Mouse (Mus musculus) thymus, postnatal 14 days (tissue): Measurements from ENCODE around the gene Robo1.
A peak's percentile ranks its signal among the peaks of the same experiment; 100 is the strongest.

Experiments used
- DNase-seq: peaks from one replicate; pipeline ENCODE4 v3.0.0; 2021

Robo1 gene

DNA sequence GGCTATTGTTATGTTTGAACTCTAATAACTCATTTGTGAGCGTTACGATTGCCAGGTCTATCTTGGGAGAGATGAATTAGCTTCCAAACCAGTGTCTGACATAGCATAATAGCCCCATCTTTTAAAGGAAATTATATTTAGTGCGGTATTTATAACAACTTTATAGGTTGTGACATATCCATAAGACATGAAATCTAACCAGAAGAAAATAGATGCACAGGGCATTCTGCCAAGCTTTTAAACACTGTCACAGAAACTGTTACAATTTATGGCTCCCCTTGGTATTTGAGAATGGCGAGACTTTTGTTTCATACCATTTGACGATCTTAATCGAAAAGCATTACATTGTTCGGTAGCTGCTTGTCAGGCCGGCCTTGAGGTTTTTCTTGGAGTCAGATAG lies 632.7 kb downstream of the Robo1 start:
- no peak for DNase-seq

DNA sequence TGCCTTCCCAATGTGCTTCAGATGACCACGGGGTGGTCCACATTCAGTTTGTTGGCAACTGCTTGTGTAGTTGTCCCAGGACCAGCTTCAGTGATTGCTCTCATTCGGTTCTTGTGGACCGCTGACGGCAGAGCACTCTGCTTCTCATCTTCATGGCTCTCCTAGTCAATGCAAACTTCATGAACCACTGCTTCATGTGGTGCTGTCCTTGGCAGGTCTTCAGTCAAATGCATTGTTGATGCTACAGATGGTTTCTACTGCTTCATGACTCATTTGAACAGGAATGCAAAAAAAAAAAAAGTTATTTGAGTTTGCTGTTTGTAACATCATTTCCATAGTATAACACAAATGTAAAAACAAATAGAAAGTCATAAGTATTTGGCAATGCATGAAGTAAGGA lies 636.3 kb downstream of the Robo1 start:
- no peak for DNase-seq

DNA sequence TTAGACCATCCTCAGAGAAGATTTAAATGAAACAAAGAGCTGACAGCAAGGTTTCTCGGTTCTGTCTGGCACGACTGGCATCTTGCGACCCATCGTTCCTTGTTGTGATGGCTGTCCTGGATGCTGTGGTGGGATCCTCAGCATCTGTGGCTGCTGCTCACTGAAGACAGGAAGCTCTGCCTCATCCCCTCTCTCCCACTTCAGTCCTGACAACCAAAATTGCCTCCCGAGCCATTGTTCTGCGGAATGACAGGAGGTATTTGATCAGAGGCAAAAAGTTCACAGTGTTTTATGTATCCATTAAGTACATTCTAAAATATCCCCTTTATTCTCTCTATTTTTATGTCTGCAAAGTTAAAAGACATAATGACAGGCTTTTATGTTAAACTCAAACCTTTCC lies 643.9 kb downstream of the Robo1 start:
- DNase-seq: no peak

DNA sequence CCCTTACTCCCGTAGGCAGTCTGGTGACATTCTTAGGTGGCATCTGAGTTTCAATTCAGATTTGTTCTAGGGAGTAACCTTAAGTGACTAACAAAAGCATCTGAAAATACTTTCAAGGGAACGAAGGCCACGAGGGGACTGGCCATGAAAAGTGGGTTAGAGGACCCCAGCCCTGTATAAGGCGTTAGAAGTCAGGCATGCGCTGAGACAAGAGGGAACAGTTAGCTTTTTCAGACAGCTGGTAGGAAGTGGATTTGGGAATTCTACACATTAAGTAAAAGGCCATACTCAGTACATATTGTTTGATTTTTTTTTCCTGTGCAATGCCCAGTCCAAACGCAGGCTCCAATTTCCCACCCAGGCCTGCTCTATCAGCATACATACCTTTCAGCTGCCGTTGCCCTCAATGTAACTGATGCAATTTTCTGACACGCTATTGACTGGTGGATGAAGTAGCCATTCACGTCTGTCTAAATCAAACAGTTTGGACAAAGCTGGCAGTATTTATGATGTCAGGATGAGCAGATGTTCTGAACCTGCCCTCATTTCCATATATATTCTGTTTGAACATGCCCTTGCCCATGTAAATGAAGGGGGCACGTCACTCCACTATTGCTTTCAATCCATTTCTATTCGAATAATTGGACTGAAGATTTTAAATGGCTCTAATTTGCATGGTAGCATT lies 651.1 kb downstream of the Robo1 start:
- no peak for DNase-seq

DNA sequence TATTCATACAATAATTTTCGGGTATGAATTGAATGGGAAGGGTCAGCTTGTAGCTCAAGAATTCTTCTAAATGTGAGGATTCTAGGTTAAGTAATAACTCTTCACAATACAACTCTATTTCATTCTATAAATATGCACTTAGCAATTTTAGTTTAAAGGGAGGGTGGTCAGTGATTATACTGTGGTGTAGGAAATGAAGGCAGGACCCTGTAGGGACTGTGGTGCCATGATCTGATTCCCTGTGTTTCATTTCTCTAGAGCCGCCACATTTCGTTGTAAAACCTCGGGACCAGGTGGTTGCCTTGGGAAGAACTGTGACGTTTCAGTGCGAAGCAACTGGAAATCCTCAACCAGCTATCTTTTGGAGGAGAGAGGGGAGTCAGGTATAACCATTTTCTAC lies 651.7 kb downstream of the Robo1 start:
- no peak for DNase-seq

DNA sequence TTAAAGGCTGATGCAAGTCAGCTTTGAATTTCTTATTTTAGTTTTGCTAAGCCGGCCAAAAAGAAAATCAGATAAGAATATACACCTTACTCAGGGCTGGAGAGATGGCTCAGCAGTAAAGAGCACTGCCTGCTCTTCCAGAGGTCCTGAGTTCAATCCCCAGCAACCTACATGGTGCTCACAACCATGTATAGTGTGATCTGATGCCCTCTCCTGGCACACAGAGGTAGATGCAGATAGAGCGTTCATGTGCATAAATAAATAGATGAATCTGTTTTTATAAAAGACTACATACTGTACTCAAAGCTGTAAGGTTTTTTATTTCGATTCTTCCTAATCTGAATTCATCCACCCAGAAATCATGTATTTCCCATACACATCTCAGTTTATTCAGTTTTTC lies 655.7 kb downstream of the Robo1 start:
- DNase-seq: no peak

DNA sequence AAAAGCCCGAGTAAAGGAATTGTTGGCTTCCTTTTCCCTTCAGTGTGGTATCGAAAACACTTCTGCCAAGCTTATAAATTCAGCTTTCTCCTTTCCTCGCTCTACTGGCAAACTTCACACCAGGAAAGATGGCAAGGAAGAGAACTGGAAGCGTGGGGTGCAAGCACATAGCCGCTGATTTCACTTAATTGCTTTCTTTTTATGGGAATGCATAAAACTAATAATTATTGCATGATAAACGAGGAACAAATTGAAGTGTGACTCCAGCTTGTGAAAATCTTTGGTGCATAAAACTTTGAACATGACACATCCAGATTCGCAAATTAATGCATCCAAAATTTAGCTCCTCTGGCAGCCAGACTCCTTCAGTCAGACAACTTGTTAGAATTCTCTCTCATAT lies 659.4 kb downstream of the Robo1 start:
- DNase-seq: no peak

DNA sequence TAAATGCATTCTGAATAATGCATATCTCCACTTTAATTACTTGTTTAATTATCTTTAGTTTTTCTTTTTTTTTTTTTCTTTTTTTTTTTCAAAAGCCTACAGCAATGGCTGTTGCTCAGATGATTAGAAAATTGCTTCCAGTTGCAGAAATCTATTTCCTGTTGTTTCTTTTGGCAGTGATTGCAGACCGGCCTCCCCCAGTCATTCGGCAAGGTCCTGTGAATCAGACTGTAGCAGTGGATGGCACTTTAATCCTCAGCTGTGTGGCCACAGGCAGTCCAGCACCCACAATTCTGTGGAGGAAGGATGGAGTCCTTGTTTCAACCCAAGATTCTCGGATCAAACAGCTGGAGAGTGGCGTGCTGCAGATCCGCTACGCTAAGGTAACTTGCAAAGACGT lies 661.9 kb downstream of the Robo1 start:
- no peak for DNase-seq

DNA sequence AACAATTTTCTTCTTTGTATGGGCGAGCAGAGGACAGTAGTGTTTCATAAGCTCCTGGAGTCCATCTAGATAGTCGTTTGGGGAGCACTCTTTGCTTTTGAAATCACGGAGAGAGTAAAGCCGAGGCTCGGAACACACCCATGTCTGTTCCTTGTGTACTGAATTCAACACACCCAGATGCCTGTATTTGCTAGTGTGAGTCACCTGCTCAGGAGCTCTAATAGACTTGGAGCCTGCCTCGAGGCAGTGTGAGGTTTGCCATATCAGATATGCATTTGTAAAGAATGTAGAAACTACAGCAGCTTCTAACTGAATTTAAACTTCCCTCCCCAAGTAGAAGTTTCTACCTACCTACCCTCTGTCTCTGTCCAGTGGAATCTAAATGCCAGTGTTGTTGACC lies 665.6 kb downstream of the Robo1 start:
- no peak for DNase-seq

DNA sequence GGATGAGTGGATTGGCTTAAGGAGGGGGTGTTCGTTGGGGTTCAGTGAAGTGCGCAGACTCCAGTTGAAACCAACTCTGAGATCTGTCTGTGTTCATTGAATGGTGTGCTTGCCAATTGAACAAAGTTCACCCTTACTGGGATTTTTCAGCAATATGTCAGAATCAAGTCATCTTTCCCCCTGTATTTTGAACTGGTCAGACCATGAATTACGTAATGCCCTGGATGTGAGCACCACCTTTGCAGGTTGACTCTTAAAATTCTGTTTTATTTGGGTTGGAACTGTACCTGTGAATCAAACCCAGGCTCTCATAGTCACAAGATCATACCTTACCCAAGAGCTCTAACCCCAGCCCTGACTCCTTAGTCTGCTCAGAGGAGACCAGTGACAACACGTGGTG lies 666.6 kb downstream of the Robo1 start:
- no peak for DNase-seq

DNA sequence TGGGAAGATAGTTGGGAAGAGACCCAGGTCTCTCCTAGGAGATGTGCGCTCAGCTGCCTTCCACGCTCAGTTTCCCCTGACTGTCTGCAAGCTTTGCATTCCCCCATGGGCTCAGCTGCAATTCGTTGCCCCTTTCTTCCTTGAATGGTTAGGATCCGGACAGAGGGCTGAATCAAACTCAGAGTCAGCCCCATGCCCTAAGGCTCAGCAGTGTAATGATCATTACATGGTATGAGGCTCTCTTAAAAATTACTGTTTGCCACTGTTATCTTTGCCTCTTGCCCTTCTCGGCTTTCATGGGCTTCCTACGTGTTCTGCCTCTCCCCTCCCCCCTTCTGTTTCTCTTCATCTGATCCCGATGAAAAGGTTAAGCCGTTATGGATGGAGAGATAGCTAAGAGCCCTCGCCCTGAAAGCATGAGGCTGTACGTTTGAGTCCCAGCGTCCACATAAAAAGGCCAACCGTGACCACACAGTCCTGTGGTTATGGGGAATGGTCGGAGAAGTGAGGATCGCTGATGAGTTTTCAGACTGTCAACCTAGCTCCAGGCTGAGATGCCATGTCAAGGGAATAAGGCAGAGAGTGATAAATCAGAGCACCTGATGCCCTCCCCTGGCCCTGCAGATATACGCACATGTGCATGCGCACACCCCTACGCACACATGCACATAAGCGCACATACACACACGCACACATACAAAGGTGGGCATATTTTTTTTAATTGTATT lies 668.9 kb downstream of the Robo1 start:
- DNase-seq: no peak

DNA sequence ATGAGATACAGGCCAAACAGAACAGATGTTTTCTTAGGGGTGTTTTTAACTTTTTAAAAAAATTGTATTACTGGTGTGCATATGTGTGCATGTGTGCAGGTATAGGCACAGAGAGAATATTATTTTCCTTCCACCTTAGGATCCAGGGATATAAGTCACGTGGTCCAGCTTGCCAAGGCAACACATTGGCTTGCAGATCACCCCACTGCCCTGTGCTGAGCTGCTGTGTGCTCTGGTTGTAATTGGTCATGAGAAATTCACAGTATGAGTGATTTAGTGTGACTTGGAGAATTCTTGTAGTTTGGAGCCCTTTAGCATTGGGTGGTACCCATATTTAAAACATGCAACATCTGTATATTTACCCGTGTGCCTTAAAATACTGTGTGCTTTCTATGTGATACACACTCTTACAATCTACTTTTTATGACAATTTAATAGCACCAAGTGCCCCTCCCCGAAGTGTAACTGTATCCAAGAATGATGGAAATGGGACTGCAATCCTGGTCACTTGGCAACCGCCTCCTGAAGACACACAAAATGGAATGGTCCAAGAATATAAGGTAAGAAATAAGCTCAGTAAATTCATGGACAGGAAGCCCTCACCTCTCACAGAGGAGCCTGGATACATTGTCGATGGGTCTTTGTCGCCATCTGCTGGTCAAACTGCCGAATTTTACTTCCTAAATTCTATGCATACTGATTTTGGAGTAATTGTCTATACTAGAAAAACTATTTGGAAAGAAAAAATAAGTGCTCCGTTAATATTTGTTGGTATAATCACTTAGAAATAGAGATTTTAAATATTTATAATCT lies 671.5 kb downstream of the Robo1 start:
- peak; percentile 43 for DNase-seq

DNA sequence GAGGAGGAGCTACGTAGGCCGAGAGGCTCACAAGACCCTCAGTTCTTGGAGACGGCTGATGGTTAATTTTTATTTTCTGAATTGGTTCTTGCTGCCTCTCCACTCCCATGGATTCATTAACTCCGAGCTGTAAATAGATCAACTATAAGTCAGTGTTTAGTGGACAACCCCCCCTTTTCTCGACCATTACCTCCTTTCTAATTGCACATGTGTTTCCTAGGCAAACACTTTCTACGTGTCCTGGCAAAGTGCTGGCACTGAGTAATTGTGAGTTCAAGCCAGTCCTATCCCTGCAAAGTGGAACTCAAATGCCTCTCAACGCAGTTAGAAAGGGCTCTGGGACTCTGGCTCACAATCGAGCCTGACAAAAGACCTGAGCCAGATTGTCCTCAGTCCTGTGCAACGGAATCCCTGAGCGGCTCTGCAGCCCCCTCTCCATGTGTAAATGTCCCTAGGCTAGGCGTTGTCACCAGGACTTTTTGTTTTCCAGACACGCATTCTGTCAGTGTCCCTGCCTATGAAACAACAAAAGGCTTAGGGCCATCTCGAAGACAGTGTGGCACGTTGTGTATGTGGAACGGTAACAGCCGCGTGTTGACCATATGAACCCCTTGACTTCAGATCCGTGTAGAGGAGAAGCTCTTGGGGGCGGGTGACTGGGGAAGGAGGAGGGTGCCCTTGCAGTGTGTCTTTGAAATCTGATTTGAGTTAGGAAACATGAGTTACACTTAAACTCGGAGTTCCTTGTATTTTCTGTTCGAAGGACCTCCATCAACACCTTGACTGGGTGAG lies 682.5 kb downstream of the Robo1 start:
- no peak for DNase-seq

DNA sequence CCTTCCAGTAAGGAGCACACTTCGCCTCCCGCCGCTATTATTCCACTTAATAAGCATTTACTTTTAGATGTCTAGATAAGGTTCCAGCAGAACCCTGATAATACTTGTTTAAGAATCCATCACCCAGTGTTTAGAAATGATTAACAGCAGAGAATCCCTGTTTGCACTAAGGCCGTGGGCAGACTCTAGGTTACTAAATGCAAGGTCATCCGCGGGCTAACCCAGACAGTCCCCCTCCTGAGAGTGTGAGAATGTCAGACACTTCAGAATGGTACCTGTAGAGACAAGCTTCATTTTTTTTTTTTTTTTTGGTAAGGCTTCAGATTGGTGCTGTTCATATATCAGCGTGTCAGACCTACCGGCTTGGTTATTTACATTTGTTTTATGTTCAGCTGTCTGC lies 685.1 kb downstream of the Robo1 start:
- no peak for DNase-seq

DNA sequence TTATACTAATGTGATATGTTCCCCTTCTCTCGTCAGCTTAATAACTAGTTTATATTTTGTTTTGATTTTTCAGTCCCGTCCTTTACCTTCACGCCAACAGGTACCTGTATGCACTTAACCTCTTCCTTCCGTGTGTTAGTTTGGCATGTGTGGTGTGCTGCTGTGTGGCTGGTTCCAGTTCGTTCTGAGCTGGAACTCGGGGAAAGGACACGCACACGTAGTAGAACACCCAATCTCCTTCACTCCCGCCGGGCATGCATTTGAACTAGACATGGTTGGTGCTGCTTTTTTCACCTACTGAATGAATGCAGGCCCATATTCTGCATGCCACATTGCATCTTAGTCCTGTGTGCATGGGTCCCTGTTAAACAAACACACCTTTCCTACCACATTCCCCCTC lies 685.5 kb downstream of the Robo1 start:
- no peak for DNase-seq

DNA sequence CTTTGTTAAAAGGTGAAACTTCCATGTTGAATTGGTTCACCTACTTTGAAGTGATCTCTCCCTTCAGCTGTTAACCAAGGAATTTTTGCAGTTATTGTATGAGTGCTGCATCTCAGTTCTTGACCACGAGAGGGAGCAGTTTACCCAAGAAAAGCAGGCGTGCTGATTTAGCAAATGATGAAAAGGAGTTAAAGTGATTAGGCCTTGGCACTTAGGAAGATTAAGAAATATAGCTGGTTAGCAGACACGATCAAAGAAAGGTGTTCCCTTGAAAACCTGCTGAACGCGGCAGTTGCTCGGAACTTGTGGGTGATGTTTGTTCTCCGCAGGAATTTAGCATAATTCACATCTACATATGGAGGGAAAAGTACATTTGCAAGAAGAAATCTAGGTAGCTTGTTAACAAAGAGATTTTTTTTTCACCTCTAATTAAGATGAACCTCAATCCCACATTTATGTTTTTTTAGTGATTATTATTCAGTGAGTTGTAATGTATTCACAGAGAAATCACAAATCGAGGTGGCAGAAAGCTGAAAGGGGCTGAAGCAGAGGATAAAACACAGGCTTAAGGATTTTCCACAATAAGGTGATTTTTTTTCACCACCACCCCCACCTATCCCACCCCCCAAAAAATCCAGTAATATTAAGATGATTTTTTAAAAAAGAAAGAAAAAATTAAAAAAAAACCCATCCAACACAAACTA lies 687.3 kb downstream of the Robo1 start:
- peak; percentile 7 for DNase-seq

DNA sequence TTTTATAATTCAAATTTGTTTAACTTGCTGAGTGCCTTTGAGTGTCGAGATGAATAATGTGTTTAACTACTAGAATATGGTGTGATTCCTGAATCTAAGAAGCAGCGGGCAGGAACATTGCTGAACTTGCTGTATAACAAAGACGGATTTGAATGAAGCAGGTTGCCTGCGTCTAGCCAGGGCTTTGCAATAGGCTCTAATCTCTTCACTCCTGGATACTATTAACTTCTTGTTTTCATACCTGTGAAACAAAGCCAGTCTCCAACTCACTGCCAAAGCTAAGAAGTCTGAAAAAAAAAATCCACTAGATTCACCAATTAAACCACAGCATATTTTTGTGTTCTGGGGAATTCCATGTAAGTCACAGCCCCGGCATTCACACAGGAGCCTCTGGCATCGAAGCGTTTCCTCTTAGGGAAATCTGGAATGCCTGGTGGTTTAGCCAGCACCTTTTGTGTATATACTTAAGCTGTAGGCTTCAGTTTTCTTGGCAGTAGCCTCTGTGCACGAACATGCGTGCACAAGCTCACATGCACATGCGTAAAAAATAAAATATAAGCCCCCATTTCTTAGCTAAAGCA lies 687.9 kb downstream of the Robo1 start:
- no peak for DNase-seq

DNA sequence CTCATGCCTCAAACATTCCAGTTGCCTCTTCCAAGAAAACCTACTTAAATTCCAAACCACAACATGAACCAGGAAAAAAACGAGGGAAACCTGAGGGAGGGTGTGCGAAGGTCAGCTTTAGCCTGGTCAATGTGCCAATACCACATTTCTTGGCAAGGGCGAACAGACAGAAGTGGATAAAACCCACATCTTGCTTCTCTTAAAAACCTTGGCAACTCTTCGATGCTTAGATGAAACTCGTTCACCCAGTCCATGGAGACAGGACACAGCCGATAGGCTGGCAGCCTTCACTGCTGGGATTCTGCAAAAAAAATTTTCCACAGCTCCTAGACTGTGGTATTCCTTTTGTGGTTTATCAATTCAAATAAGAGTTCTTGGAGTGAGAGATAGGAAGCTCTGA lies 690.6 kb downstream of the Robo1 start:
- DNase-seq: no peak

DNA sequence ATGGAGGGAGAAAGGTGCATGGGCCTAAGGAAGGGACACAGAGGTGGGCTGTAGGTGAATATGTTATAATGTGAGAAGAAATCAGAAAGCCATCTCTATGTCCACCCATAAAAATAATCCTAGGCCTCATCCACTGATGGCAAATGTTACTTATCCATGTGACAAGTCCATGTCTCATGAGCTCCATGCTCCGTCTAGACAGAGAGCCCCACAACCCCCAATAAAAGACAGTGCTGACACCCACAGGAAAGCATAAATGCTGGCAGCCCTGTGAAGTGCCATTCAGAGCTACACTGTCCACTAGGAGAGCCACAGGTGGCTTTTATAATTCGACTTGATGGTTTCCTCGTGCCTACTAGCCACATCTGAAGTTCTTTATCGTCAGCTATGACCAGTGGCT lies 694.6 kb downstream of the Robo1 start:
- no peak for DNase-seq

DNA sequence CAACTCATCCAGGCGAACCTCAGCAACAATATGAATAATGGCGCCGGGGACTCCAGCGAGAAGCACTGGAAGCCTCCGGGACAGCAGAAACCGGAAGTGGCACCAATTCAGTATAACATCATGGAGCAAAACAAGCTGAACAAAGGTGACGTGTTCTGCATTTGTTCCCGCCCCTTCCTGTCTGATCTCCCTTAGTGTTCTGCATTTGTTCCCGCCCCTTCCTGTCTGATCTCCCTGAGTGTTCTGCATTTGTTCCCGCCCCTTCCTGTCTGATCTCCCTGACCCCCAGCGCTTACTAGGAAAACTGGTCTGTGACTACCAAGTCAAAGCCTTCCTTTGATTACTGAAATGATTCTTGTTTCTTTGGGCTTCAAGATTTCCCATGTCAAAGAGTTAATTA lies 696.5 kb downstream of the Robo1 start:
- DNase-seq: no peak

DNA sequence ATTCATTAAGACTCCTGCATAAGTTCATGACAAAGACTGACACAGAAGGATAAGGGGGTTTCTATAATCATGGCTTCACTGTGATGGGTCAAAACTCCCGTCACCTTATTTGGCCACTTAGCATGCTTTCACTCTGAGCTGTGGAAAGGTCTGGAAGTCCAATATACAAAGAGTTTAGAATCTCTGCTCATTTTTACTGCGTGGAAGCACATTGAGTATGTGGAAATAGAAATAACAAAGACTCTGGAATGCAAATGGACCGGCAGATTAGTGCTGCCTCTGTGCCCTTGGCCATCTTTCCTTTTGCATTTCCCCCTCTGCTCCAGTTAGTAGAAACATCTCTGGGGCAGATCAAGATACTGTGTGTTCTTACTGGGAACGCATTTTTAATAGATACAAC lies 697.7 kb downstream of the Robo1 start:
- DNase-seq: no peak

DNA sequence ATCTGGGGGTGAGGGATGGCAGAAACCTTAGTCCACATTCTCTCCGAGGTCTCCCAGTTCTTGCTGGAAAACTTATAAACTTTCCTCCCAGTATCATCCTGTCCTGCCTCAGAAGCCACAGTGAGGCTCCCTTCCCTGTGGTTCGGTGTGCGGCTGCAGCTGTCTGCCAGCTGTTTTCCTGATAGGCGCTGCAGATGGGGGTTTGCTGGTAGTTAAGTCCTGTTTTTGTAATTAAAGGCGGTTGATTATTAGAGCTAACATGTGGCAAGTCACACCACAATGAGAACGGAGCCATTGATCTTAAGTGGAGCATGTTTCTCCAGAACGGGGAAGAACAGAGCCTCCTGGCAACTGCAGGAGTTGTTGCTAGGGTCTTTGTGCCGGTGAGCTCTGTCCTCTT lies 699.3 kb downstream of the Robo1 start:
- no peak for DNase-seq
